Mouse (Mus musculus): ENCODE measurements around the gene Uvrag.

DNA sequence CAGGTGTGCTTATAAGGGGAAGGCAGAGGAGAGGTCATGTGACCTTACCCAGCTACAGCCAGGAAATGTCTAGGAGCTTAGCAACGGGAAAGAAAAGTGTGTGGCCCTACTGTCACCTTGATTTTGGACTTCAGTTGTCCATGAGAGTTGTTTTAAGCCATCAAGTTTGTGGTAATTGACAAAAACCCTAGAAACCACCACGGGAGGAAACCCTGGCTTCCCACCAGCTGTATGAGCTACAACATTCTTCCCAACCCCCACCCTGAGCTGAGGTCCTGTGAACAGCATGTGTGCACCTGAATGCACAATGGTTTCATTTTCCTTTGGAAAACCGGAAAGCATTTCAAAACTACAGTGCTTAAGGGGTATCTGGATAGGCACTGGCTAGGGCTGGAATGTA, 196.0 kb downstream of the Uvrag start:
- TF ChIP-seq MAFK (IDR thresholded peaks at IDR 0.05; ENCODE audit: borderline replicate concordance, low read depth, low read length) (no peak), CTCF (IDR thresholded peaks at IDR 0.05 in 2 of 3, conservative IDR thresholded peaks at IDR 0.05 in 1 of 3; ENCODE audit: control insufficient read depth in 1 of 3, insufficient read depth in 1 of 3, low read depth in 2 of 3, low read length in 3 of 3, poor library complexity in 1 of 3, severe bottlenecking in 1 of 3) (no peak), ZC3H11A (IDR thresholded peaks at IDR 0.05; ENCODE audit: low read depth, low read length) (no peak), GATA1 (IDR thresholded peaks at IDR 0.05; ENCODE audit: low read depth, low read length) (no peak), CHD2 (IDR thresholded peaks at IDR 0.05; ENCODE audit: low read length) (no peak), SMC3 (IDR thresholded peaks at IDR 0.05; ENCODE audit: low read depth, low read length) (no peak), ZMIZ1 (IDR thresholded peaks at IDR 0.05; ENCODE audit: low read depth, low read length) (no peak), TAL1 (IDR thresholded peaks at IDR 0.05; ENCODE audit: low read length) (no peak)
